Mouse (Mus musculus) olfactory bulb, adult 2 months (tissue): Measurements from ENCODE around the gene Cdk15.

ENCODE experiments used
- CTCF ChIP-seq: fragments of 200-500 bp; IDR thresholded peaks from 2 replicates; pipeline ENCODE4 v1.5.1; 2012; ENCODE audit warnings: low read depth, mild to moderate bottlenecking, low read length, moderate library complexity; ENCODE audit not compliant: insufficient read depth
- POLR2A ChIP-seq: fragments of 200-500 bp; IDR thresholded peaks from 2 replicates; pipeline ENCODE4 v1.6.1; 2012; ENCODE audit warnings: mild to moderate bottlenecking, low read depth, low read length, moderate library complexity; ENCODE audit not compliant: insufficient read depth

DNA sequence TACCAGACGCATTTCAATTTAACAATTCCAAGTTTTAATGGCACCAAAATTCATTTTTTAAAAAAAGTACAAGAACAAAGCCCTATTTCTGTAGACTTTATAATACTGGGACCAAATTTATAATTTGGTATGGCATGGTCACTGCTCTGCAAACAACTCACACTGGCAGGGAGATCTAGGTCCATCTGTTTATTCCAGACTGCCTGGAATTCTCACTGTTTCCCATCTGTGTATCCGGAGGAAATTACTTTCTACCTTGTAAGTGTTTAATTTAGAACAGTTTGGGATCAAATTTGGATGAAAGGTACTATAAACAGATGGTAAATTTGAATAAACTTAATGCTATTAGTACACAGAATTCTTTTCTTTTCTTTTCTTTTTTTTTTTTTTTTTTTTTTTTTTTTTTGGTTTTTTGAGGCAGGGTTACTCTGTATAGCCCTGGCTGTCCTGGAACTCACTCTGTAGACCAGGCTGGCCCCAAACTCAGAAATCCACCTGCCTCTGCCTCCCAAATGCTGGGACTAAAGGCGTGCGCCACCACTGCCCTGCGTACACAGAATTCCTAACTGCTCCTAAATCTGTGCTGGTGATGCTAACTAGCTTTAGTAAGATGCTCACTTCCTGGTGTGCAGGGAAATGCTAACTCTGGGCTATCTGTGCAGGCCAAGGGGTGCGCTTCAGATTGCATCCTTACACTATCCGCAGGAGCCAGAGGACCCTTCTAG lies 34.4 kb upstream of the Cdk15 start:
- TF ChIP-seq CTCF (no peak), POLR2A (no peak)
